Mouse (Mus musculus) liver, embryonic 13.5 days (tissue): ENCODE measurements around the gene Slc31a1. TPM values are rescaled to one million over a fixed set of nuclear protein-coding genes. Genes with fewer than 3 reads are reported as not detected.

ENCODE experiments used
- ATAC-seq: fragments of 200-750 bp; cut with Nextera tagmentation; 2 replicates; pipeline ENCODE4 v1.8.0; 2017; ENCODE audit warnings: low read depth, mild to moderate bottlenecking, moderate number of reproducible peaks, moderate library complexity
- DNase-seq: peaks from one replicate; pipeline ENCODE4 v3.0.0; 2022
- H3K27ac ChIP-seq: fragments of 300-500 bp; sonication (generic); 2 replicates; pipeline ENCODE4 v1.5.1; 2015; ENCODE audit warnings: moderate library complexity, mild to moderate bottlenecking, inconsistent platforms
- H3K27me3 ChIP-seq: fragments of 300-500 bp; sonication (generic); 2 replicates; pipeline ENCODE4 v1.6.1; 2015; ENCODE audit warnings: mild to moderate bottlenecking, inconsistent platforms
- H3K36me3 ChIP-seq: fragments of 300-500 bp; sonication (generic); 2 replicates; pipeline ENCODE4 v1.6.1; 2015; ENCODE audit warnings: mild to moderate bottlenecking, inconsistent platforms
- H3K4me1 ChIP-seq: fragments of 300-500 bp; sonication (generic); replicated peaks from 2 replicates; pipeline ENCODE4 v1.6.1; 2015; ENCODE audit warnings: inconsistent platforms
- H3K4me2 ChIP-seq: fragments of 300-500 bp; sonication (generic); 2 replicates; pipeline ENCODE4 v1.6.1; 2015; ENCODE audit warnings: inconsistent platforms, mild to moderate bottlenecking, moderate library complexity
- H3K4me3 ChIP-seq: fragments of 300-500 bp; sonication (generic); replicated peaks from 2 replicates; pipeline ENCODE4 v1.5.1; 2015; ENCODE audit warnings: mild to moderate bottlenecking, inconsistent platforms
- H3K9ac ChIP-seq: fragments of 300-500 bp; sonication (generic); 2 replicates; pipeline ENCODE4 v1.6.1; 2015; ENCODE audit warnings: mild to moderate bottlenecking, inconsistent platforms
- H3K9me3 ChIP-seq: fragments of 300-500 bp; sonication (generic); replicated peaks from 2 replicates; pipeline ENCODE4 v1.6.1; 2016; ENCODE audit warnings: inconsistent platforms
- WGBS: fragments of 180-500 bp; shearing (Covaris S2); methylation state at CpG from one replicate; pipeline ENCODE4 v1.1.7; 2015; ENCODE audit not compliant: insufficient replicate concordance; 5-methylcytosine and 5-hydroxymethylcytosine counted together
- polyA plus RNA-seq: library from polyadenylated mRNA; unstranded; fragments of >200 nt; fragmentation: Nextera tagmentation; extraction: Ambion mirVana; gene quantifications from 2 replicates; pipeline ENCODE4 v1.2.1, GENCODE M21; 2015

Slc31a1 gene
- polyA plus RNA-seq, 1 experiment from 2014 or later: 39.0 TPM

DNA sequence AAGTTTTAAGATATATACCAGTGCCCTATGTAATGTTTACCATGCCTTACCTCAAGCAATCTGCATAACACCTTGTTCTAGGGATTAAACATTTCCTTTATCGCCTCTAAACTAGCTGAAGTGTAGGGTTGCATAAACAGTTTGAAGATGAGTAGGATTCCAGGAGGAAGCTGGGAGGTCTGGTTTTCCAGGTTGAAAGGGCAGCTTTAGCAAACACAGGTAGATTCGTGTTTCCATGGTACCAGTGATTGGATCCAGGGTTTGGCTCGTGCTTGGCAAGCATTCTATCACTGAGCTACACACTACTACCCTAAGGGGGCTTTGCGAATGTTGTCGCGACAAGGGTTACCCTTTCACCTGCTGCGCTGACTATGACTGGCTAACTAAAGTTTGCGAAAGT, 3.8 kb downstream of the Slc31a1 start:
- no peak overlapping the region for H3K9ac ChIP-seq

DNA sequence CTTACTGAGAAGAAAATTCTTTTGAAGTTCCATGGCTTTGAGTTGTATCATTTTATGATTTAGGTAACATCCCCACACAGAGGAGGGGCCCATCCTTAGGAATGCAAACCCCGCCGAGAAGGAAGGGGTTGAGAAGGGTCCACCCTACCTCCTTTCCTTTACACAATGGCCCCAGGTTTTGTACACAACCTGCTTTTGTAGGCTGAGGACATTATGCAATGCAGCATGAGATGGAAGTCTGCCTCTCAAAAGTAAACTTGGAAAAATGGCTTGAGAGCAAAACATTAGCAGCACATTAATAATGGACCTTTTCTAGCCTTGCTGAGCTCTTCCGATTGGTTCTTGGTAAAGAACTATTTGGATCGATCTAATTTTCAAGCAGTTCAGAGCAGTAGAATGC, 5.8 kb downstream of the Slc31a1 start:
- Histone ChIP-seq H3K9me3 (no peaks in the 10 kb centered on the region), H3K4me3 (no peak overlapping the region), H3K4me1 (peaks cover 77% of the 10 kb centered on the region), H3K9ac (no peak overlapping the region), H3K27ac (0 out of 2 replicates have a peak overlapping the region, but pooled peaks have one; percentile 18), H3K4me2 (no peak overlapping the region), H3K27me3 (no peaks in the 10 kb centered on the region), H3K36me3 (no peaks in the 10 kb centered on the region)
- DNase-seq (no peak), ATAC-seq (no peak)
- 68% methylated on average over 4 of the region's 4 CpGs for WGBS

More for the DNA sequence above, 3.8 kb downstream of the Slc31a1 start:
- Histone ChIP-seq H3K4me3 (no peak overlapping the region), H3K4me1 (peaks cover 68% of the 10 kb centered on the region), H3K27ac (0 out of 2 replicates have a peak overlapping the region, but pooled peaks have one; percentile 6), H3K27me3 (no peaks in the 10 kb centered on the region), H3K9me3 (no peaks in the 10 kb centered on the region), H3K4me2 (no peak overlapping the region), H3K36me3 (no peaks in the 10 kb centered on the region)
- DNase-seq (no peak), ATAC-seq (no peak)
- WGBS: 83% methylated on average over 8 of the region's 8 CpGs

DNA sequence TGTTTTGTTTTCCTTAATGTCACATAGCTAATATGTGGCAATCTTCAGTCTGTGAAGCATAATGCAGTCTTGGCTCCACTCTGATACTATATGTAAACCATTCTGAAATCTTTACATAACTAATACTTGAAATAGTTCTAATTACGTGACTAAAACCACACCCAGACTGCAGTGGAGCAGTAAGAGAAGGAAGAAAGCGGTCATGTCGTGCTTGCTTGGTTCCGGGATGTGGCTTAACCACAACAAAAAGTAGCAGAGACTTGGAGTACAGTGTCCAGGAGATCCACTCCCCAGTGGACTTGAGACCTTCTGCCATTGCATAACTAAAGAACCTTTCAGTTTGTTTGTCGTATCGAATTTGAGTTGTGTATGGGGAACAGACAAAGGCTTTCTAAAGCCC, 7.1 kb downstream of the Slc31a1 start:
- 54% methylated on average over 6 of the region's 6 CpGs for WGBS

DNA sequence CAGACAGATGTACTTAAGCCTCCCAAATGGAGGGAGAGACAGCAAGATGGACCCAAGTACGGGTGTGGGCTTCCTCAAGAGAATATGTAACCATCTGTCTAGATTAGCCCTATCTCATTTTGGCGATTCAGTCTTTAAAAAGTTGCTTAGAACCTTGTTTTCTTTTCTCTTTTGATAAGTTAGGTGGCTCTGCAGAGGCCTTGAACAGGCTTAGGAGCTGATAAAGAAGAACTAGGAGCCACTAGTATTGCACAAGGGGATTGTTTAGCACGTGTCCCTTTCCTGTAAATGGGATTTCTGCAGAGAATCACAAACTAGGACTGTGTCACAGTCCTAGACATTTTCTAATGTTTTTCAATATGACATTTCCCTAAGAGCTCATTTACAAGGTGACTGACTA, 8.6 kb downstream of the Slc31a1 start:
- H3K4me2 ChIP-seq: peak overlapping the region; percentile 42
- no peaks in the 10 kb centered on the region for H3K36me3 ChIP-seq
- ATAC-seq: peak; percentile 80
- 5% methylated on average over 3 of the region's 3 CpGs for WGBS
- H3K4me1 ChIP-seq: peaks cover 88% of the 10 kb centered on the region
- H3K27ac ChIP-seq: peak overlapping the region; percentile 89
- H3K4me3 ChIP-seq: no peak overlapping the region
- peak overlapping the region; percentile 38; the same call in 1 of the 2 replicates for H3K9ac ChIP-seq
- no peak for DNase-seq
- H3K27me3 ChIP-seq: no peaks in the 10 kb centered on the region
- no peaks in the 10 kb centered on the region for H3K9me3 ChIP-seq

More for the DNA sequence above, 7.1 kb downstream of the Slc31a1 start:
- Histone ChIP-seq H3K9me3 (no peaks in the 10 kb centered on the region), H3K4me2 (peak overlapping the region; percentile 25; the same call in 1 of the 2 replicates), H3K27me3 (no peaks in the 10 kb centered on the region), H3K36me3 (no peaks in the 10 kb centered on the region), H3K9ac (no peak overlapping the region), H3K4me3 (no peak overlapping the region), H3K27ac (peak overlapping the region; percentile 44), H3K4me1 (peaks cover 77% of the 10 kb centered on the region)
- DNase-seq: no peak
- no peak for ATAC-seq

DNA sequence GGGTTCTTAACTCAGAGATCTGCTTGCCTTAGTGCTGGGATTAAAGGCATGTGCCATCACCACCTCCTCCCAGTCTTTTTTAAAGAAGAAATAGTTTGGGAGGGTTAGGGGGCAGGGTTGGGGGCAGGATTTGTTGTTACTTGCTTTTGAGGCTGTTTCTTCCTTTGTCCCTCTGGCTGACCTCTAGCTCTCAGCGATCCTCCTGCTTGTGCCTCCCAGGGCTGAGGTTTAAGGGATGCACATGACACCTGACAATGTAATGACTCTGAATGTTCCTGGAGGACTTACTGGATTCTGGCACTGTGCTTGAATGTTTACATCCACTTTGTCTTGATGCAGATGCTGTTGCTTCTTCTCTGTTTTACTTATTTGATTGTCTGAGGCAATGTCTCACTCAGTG, 11.9 kb downstream of the Slc31a1 start:
- peak overlapping the region; percentile 4; the same call in 1 of the 2 replicates for H3K4me2 ChIP-seq
- H3K27me3 ChIP-seq: no peaks in the 10 kb centered on the region
- no peak for DNase-seq
- no peak for ATAC-seq
- WGBS: 67% methylated on average over 1 of the region's 1 CpGs
- peaks cover 83% of the 10 kb centered on the region for H3K4me1 ChIP-seq
- H3K9ac ChIP-seq: 0 out of 2 replicates have a peak overlapping the region, but pooled peaks have one; percentile 22
- H3K9me3 ChIP-seq: no peaks in the 10 kb centered on the region
- peak overlapping the region; percentile 56 for H3K27ac ChIP-seq
- H3K36me3 ChIP-seq: no peaks in the 10 kb centered on the region
- H3K4me3 ChIP-seq: no peak overlapping the region

DNA sequence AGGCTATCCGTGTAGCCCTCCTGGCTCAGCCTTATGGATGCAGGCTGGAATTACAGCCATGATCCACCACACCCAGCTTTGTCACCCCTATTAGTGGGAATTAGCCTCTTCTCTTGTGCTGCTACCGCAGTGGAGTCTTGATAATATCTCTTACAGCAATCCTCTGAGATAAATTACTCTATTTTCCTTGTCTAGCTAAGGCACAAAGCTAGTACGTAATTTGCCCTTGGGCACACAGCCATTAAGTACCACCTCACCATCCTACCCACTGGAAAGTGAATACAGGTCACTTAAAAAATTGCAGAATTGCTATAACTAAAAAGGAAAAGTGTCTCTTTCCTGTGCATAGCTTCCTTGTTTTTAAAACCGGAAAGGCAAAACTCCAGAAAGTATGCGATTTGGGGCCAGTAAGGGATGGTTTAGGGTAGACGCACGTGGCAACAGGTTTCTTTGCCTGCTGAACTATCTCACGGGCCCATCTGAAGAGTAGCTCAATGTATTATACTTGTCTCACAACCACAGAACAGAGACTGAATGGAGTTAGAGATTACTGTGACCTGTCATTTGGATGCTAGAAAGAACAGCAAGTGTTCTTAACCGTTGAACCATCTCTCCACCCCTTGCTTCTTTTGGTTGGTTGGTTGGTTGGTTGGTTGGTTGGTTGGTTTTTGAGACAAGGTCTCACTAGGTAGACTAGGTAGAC, 12.4 kb downstream of the Slc31a1 start:
- Histone ChIP-seq H3K27me3 (no peaks in the 10 kb centered on the region), H3K4me2 (peak overlapping the region; percentile 4; the same call in 1 of the 2 replicates), H3K36me3 (no peaks in the 10 kb centered on the region), H3K4me1 (peaks cover 79% of the 10 kb centered on the region), H3K9ac (0 out of 2 replicates have a peak overlapping the region, but pooled peaks have one; percentile 22), H3K4me3 (no peak overlapping the region), H3K27ac (peak overlapping the region; percentile 56), H3K9me3 (no peaks in the 10 kb centered on the region)
- 37% methylated on average over 9 of the region's 9 CpGs for WGBS
- peak; percentile 24 for DNase-seq
- ATAC-seq: peak; percentile 50

DNA sequence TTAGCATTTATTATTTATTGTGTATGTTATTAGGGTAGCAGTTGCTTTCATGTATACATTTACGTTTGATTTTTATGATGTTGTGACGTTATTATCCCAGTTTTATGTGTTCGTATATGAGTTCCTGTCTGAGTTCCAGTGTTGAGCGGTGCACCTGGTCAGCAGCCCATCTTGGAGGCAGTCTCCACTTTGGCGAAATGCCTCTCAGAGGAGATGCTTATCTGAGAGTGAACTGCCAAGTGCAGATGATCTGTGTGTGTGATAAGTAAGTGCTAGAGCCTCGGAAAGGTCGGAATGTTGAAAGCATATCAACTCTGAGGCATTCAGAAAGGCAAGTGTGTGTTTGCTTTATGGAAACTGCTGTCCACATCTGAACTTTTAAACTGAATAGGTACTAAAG, 13.1 kb downstream of the Slc31a1 start:
- H3K4me1 ChIP-seq: peaks cover 79% of the 10 kb centered on the region
- H3K27me3 ChIP-seq: no peaks in the 10 kb centered on the region
- H3K27ac ChIP-seq: peak overlapping the region; percentile 34; the same call in 1 of the 2 replicates
- ATAC-seq (no peak), DNase-seq (no peak)
- H3K4me3 ChIP-seq: no peak overlapping the region
- H3K9ac ChIP-seq: no peak overlapping the region
- WGBS: 67% methylated on average over 7 of the region's 7 CpGs
- H3K36me3 ChIP-seq: no peaks in the 10 kb centered on the region
- H3K4me2 ChIP-seq: no peak overlapping the region
- H3K9me3 ChIP-seq: no peaks in the 10 kb centered on the region

DNA sequence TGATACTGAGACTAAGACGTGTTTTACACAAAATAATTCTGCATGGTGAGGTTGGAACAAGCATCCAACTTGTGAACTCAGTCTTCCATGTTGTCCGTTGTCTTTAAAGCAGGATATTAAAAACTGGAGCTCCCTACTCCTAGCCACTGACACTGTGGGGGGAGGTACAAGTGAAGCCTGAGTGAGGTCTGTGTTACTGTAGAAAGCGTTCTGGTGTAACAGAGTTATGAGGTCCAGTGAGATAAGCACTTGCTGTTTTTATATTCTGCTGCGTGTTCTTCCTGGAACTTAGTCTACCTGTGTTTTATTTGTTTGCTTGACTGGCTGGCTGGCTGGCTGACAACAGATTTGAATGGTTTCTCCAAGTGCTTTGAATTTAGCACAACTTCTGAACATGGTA, 13.8 kb downstream of the Slc31a1 start:
- ATAC-seq: peak; percentile 66
- no peak for DNase-seq
- H3K4me2 ChIP-seq: 0 out of 2 replicates have a peak overlapping the region, but pooled peaks have one; percentile 3
- 40% methylated on average over 4 of the region's 4 CpGs for WGBS
- no peaks in the 10 kb centered on the region for H3K9me3 ChIP-seq
- H3K4me1 ChIP-seq: peaks cover 79% of the 10 kb centered on the region
- peak overlapping the region; percentile 15; the same call in 1 of the 2 replicates for H3K27ac ChIP-seq
- H3K4me3 ChIP-seq: no peak overlapping the region
- no peak overlapping the region for H3K9ac ChIP-seq
- no peaks in the 10 kb centered on the region for H3K36me3 ChIP-seq
- no peaks in the 10 kb centered on the region for H3K27me3 ChIP-seq

DNA sequence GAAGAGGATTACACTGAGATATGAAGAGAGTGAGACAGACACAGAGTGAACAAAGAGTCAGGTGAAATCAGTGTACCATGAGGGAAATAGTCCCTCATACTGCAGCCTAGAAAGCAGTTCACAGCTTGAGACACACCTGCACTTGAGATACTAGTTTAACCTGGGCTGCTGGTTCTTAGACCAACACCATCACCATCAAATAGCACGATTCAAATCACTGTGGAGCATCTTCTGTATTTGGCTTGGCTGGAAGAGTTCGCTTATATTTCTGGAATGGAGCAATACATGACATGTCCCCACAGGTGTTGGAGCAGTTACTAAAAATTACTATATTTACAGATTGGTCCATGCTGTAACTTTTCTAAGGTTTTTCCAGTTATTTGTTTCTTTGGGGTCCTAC, 15.6 kb downstream of the Slc31a1 start:
- Histone ChIP-seq H3K4me1 (peaks cover 74% of the 10 kb centered on the region), H3K27ac (no peak overlapping the region), H3K4me2 (no peak overlapping the region), H3K4me3 (no peak overlapping the region), H3K9me3 (no peaks in the 10 kb centered on the region), H3K36me3 (no peaks in the 10 kb centered on the region), H3K9ac (no peak overlapping the region), H3K27me3 (no peaks in the 10 kb centered on the region)
- no peak for DNase-seq
- 69% methylated on average over 2 of the region's 2 CpGs for WGBS
- ATAC-seq: no peak

DNA sequence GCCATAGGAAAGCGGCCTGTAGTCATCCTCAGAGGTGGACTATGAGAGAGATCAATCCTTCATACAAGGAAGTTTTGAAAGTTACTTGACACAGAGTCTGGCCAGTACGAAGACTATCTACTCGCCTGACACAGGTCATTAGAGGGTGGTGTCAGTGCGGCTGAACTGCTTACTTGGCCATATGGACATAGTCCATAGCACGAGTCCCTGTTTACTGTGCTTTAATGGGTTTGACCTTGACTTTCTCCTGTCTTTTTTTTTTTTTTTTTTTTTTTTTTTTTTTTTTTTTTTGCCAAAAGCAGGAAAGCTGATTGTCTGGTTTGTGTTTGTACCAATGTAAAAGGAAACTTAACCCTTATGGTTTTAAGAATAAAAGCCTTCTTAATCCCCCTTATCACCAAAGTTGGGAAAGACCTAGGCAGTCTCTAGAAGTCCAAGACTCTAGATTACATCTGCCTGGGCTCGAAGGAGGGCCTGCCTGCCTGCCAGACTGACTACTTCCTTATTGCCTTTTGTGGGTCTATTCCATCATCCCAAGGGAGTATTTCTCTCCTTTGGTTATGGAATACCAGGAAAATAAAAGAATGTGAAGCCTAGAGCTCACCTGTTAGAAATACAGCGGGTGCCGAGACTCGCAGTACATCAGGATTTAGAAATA, 19.3 kb downstream of the Slc31a1 start:
- H3K9me3 ChIP-seq: no peaks in the 10 kb centered on the region
- H3K9ac ChIP-seq: no peak overlapping the region
- H3K27me3 ChIP-seq: no peaks in the 10 kb centered on the region
- H3K4me1 ChIP-seq: peaks cover 61% of the 10 kb centered on the region
- DNase-seq (no peak), ATAC-seq (no peak)
- no peak overlapping the region for H3K4me2 ChIP-seq
- H3K27ac ChIP-seq: no peak overlapping the region
- no peak overlapping the region for H3K4me3 ChIP-seq
- peaks cover 4% of the 10 kb centered on the region; the same call in 1 of the 2 replicates for H3K36me3 ChIP-seq
- WGBS: 70% methylated on average over 9 of the region's 9 CpGs

DNA sequence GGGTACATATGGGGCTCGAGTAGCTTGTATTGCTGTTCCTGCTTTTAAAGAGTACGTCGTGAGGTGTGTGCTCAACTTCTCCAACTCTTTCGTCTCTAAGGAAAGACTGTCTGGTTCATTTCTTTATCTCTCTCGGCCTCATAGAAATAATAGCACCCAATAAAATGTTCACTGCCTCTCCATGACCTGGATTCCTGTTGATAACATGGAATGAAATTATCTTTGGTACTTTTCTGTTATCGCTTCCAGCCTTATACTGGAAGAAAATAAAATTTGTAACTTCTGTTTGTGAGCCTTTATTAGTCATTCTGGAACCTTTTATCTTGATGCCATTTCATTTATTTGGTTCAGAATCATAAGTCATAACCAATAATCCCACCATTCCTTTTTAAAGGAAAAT, 22.7 kb downstream of the Slc31a1 start:
- no peak overlapping the region for H3K4me2 ChIP-seq
- peaks cover 48% of the 10 kb centered on the region for H3K4me1 ChIP-seq
- ATAC-seq: no peak
- no peak for DNase-seq
- H3K27ac ChIP-seq: no peak overlapping the region
- H3K9me3 ChIP-seq: no peaks in the 10 kb centered on the region
- H3K4me3 ChIP-seq: no peak overlapping the region
- 63% methylated on average over 6 of the region's 6 CpGs for WGBS
- no peak overlapping the region for H3K9ac ChIP-seq
- H3K27me3 ChIP-seq: no peaks in the 10 kb centered on the region
- H3K36me3 ChIP-seq: peaks cover 26% of the 10 kb centered on the region
